Mouse (Mus musculus): ENCODE results near the gene Nup62. TPM values are rescaled to one million over a fixed set of nuclear protein-coding genes. Genes with fewer than 3 reads are reported as not detected.

Gene Nup62
- total RNA-seq (2023) = 42.8 TPM

DNA sequence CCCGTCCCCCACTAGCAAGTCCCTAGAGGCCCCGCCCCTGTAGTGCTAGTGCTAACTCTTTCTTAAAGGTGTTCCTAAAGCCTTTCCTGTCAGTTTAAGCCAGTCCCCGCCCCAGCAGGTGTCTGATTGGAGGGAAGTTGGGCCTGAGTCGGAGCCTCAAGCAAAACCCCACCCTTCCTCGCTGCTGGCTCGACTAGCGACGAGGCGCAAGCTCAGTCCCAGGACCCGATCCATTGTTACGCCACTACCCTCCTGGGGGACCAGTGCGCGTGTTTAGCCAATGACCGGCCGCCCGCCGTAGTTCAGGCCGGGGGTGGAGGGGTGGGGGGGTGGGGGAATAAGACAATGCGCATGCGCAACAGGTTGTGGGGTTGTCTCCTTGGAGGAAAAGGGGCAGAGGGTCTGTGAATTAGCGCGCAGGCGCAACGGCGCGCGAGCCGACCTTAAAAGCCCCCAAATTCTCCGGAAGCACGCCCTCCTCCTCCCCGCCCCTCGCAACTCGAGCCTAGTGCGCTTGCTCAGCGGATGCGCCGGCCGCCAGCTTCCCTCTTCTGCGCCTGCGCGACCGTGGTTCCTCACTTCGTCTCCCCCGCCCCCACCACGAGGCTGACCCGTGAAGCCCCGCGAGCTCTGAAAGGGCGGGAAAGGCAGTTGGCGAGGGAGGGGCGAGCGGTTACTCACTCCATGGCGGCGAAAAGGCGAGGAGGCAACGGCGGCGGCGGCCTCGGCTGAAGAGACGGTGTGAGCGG, at the start of gene Nup62, which contains the start of gene Il4i1:
Nup62 (plus strand) TSS at position 368 of the 749 bp plus-strand sequence.
Il4i1 (plus strand) TSS at position 667 of the 749 bp plus-strand sequence.

DNA sequence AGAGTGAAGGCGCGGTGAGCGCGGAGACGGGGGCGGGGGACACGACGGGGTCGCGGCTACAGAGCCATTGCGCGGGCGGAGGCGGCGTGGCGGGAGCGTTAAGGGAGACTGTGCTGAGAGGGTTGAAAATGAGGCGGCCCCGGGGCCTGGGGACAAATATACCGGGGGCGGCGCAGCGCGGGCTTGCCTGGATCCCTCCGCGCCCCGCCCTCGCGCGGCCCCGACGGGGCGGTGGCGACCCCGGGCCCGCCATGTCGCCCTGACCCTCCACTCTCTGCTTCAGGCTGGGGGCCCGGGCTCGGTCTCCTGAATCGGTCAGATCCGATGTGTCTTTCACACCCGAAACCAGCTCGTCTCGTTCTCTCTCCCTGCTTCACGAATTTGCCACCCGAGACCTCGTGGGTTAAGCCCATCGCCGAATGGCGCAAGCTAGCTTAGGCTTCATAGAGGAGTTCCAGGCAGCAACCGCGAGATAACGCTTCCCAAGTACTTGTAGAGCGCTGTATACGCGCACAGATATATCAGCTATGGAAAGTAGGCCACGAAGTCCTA, 658 bp downstream of the Nup62 start, which contains the start of gene Atf5:
Atf5 (minus strand) TSS at position 189 of the 552 bp plus-strand sequence.

DNA sequence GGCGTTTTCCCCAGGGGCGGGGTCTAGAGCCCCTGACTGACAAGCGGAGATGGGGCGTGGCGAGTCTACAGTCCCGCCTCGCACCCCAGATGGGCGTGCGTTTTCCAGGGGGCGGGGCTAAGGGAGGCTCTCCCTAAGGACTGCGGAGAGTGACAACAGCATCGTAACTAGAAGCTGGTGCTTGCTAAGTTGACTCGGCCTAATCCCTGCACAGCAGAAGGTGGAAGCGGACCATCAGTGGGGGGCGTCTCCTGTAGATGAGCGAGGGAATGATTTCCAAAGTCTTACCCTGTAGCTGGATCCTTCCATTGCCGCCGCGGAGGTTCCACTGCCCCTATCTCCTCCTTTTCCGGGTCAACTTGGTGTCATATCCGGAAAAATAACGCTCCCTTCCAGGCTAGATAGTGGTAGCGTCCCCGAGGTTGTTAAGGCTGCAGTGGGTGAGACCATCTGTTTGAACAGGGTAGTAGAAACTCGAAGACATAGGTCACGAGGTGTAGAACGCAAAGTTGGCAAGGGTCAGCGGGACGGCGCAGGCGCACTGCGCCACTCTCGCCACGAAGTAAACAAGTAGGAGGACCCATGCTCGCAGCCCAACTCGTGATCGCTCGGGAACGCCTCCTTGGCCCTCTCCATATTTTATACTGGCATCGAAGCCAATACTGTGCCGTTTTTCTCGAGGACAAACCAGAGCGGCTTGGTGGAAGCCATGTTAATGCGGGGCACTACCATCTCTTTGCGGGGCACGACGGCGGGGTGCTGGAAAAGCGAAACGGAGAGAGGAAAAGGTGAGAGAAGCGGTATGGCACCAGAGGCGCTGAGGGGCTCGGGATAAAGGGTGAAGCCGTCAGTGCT, 32.9 kb downstream of the Nup62 start, which contains the start of the genes Akt1s1 and Tbc1d17:
Akt1s1 (plus strand) TSS at position 431 of the 855 bp plus-strand sequence.
Tbc1d17 (minus strand) TSS at position 519 of the 855 bp plus-strand sequence.

DNA sequence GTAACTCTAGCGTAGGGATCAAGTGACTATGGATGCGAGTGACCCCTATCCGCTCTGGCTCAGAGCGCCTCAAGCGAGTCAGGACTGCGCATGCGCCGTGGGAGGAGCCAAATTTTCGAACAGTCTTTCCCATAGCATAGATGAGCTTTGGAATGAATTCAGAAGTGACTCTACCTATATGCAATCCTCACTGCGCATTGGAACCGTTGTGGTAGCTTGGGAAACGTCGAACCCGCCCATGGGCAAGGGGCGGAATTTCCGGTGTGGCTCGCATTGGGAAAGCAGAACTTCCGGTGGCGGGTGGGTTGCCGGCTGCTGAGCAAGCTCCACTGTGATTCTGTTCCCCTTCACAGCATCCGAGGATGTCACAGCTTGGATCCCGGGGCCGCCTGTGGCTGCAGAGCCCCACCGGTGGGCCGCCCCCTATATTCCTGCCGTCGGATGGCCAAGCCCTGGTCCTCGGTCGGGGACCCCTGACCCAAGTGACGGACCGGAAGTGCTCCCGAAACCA, 41.2 kb downstream of the Nup62 start, which contains the start of gene Pnkp:
Pnkp (plus strand) TSS at position 98 of the 511 bp plus-strand sequence.

DNA sequence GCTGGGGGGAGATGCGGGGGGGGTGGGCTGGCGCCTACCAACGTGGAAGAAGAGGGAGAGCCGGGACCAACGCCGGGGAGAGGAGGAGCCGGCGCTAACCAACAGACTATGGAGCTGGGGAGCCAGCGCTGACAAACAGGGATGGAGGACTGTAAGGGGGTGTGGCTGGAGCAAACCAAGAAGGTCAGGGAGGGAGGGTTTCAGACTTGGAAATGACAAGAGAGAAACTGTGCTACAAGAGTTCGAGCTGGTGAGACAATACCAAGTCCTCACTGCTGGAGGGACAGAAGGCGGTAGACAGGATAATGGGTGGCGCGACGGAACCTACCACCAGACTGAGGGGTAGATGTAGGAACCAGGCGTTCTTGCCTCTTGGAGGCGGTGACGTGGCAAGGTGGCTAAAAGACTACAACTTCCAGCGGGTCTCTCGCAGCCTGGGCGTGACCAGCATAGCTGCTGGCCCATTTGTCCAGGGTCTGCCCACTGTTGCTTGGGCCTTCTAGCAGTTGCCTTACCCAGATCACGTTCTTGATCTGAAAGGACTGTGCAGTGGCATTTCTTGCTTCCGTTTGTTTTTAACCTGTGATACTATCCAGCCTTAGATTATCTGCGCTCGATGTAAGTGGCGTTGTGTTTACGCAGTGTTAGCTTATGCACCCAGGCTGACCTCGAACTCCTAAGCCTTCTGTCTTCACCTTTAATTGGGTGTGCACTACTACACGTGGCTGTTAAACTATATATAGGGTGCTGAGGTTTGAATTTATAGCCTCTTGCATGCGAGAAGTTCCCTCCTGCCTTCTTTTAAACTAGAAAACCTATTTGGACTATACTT, 54.0 kb downstream of the Nup62 start, which contains the start of gene Ptov1:
Ptov1 (minus strand) TSS at position 92 of the 832 bp plus-strand sequence.

Other genes with a start within 250 kb of the Nup62 start
- gene Napsa, start 243.7 kb upstream of the Nup62 start, total RNA-seq (2023) = 21.3 TPM
- gene Kcnc3, start 225.4 kb upstream of the Nup62 start, total RNA-seq (2023) = 1.6 TPM
- 0.35 TPM for gene Myh14, start 145.2 kb upstream of the Nup62 start, total RNA-seq (2023)
- gene Izumo2, start 107.3 kb upstream of the Nup62 start, total RNA-seq (2023) = not detected
- gene Vrk3, start 67.7 kb upstream of the Nup62 start, total RNA-seq (2023) = 99.4 TPM
- 0.86 TPM for gene Zfp473, start 65.0 kb upstream of the Nup62 start, total RNA-seq (2023)
- gene Il4i1, start 299 bp downstream of the Nup62 start, total RNA-seq (2023) = 3.2 TPM
- gene Atf5, start 570 bp downstream of the Nup62 start, total RNA-seq (2023) = 7.2 TPM
- 47.9 TPM for gene Akt1s1, start 32.9 kb downstream of the Nup62 start, total RNA-seq (2023)
- 92.5 TPM for gene Tbc1d17, start 33.0 kb downstream of the Nup62 start, total RNA-seq (2023)
- 62.0 TPM for gene Pnkp, start 41.1 kb downstream of the Nup62 start, total RNA-seq (2023)
- 27.8 TPM for gene Ptov1, start 53.7 kb downstream of the Nup62 start, total RNA-seq (2023)
- 77.4 TPM for gene Med25, start 76.6 kb downstream of the Nup62 start, total RNA-seq (2023)
- 17.6 TPM for gene Fuz, start 80.0 kb downstream of the Nup62 start, total RNA-seq (2023)
- 71.8 TPM for gene Ap2a1, start 113.4 kb downstream of the Nup62 start, total RNA-seq (2023)
- 0.33 TPM for gene Tsks, start 127.1 kb downstream of the Nup62 start, total RNA-seq (2023)
- gene Cpt1c, start 158.8 kb downstream of the Nup62 start, total RNA-seq (2023) = 0.18 TPM
- gene Prmt1, start 170.5 kb downstream of the Nup62 start, total RNA-seq (2023) = 153 TPM
- 157 TPM for gene Irf3, start 181.6 kb downstream of the Nup62 start, total RNA-seq (2023)
- gene Bcl2l12, start 182.6 kb downstream of the Nup62 start, total RNA-seq (2023) = 19.6 TPM
- gene Scaf1, start 200.3 kb downstream of the Nup62 start, total RNA-seq (2023) = 83.6 TPM
- 10.3 TPM for gene Rras, start 201.9 kb downstream of the Nup62 start, total RNA-seq (2023)
- 75.1 TPM for gene Prr12, start 236.8 kb downstream of the Nup62 start, total RNA-seq (2023)
- 61.3 TPM for gene Nosip, start 246.3 kb downstream of the Nup62 start, total RNA-seq (2023)
- gene Prrg2, start 246.6 kb downstream of the Nup62 start, total RNA-seq (2023) = 0.95 TPM